Mouse (Mus musculus): ENCODE results near the gene Tepp. TPM values are rescaled to one million over a fixed set of nuclear protein-coding genes. Genes with fewer than 3 reads are reported as not detected.

Gene Tepp
- polyA plus RNA-seq, 1 experiment from 2014 or later = 1.5 TPM

- Histone ChIP-seq H3K4me3 (replicated peaks; ENCODE audit: low read length) (no peak overlapping the region), H3K4me2 (ENCODE audit: low read length) (no peak overlapping the region), H3K36me3 (ENCODE audit: control insufficient read depth, insufficient read depth) (no peaks in the 10 kb centered on the region), H3K9me3 (ENCODE audit: control insufficient read depth, low read length) (no peaks in the 10 kb centered on the region), H3K9ac (replicated peaks; ENCODE audit: low read depth, low read length) (no peak overlapping the region), H3K27ac (ENCODE audit: low read length) (no peak overlapping the region), H3K4me1 (replicated peaks; ENCODE audit: control insufficient read depth, insufficient read depth, low read length) (peaks cover 24% of the 10 kb centered on the region), H3K27me3 (replicated peaks; ENCODE audit: control insufficient read depth, insufficient read depth, low read length) (no peaks in the 10 kb centered on the region)
- 85% methylated on average over 2 of the region's 2 CpGs for WGBS
- ATAC-seq = no peak
These were observed 44.2 kb downstream of the Tepp start for GRCm38 (mm10) chr8:95354606-95355005.

- 0 out of 2 replicates have a peak, but pooled peaks have one; percentile 18 for ATAC-seq
- Histone ChIP-seq H3K9me3 (ENCODE audit: control insufficient read depth, low read length) (peaks cover under 1% of the 10 kb centered on the region; the same call in 1 of the 2 replicates), H3K4me2 (ENCODE audit: low read length) (no peak overlapping the region), H3K27ac (ENCODE audit: low read length) (no peak overlapping the region), H3K27me3 (replicated peaks; ENCODE audit: control insufficient read depth, insufficient read depth, low read length) (no peaks in the 10 kb centered on the region), H3K9ac (replicated peaks; ENCODE audit: low read depth, low read length) (no peak overlapping the region), H3K4me1 (replicated peaks; ENCODE audit: control insufficient read depth, insufficient read depth, low read length) (peaks cover 12% of the 10 kb centered on the region), H3K4me3 (replicated peaks; ENCODE audit: low read length) (no peak overlapping the region), H3K36me3 (ENCODE audit: control insufficient read depth, insufficient read depth) (no peaks in the 10 kb centered on the region)
- 57% methylated on average over 8 of the region's 8 CpGs for WGBS
These were observed 48.4 kb downstream of the Tepp start for GRCm38 (mm10) chr8:95358550-95359411.

- Histone ChIP-seq H3K9ac (replicated peaks; ENCODE audit: low read depth, low read length) (no peak overlapping the region), H3K4me3 (replicated peaks; ENCODE audit: low read length) (no peak overlapping the region), H3K27ac (ENCODE audit: low read length) (no peak overlapping the region), H3K36me3 (ENCODE audit: control insufficient read depth, insufficient read depth) (no peaks in the 10 kb centered on the region), H3K4me2 (ENCODE audit: low read length) (no peak overlapping the region), H3K4me1 (replicated peaks; ENCODE audit: control insufficient read depth, insufficient read depth, low read length) (peaks cover 4% of the 10 kb centered on the region), H3K27me3 (replicated peaks; ENCODE audit: control insufficient read depth, insufficient read depth, low read length) (no peaks in the 10 kb centered on the region), H3K9me3 (ENCODE audit: control insufficient read depth, low read length) (peaks cover 2% of the 10 kb centered on the region; the same call in 1 of the 2 replicates)
- 54% methylated on average over 7 of the region's 7 CpGs for WGBS
- no peak for ATAC-seq
These were observed 50.0 kb downstream of the Tepp start for GRCm38 (mm10) chr8:95360181-95361015.

GRCm38 (mm10) chr8:95361016-95361341 lies 50.6 kb downstream of the Tepp start:
- 80% methylated on average over 3 of the region's 3 CpGs for WGBS
- no peak for ATAC-seq
- H3K27me3 ChIP-seq (replicated peaks; ENCODE audit: control insufficient read depth, insufficient read depth, low read length) = no peaks in the 10 kb centered on the region

GRCm38 (mm10) chr8:95362272-95362671 lies 51.9 kb downstream of the Tepp start:
- 70% methylated on average over 6 of the region's 6 CpGs for WGBS

More at GRCm38 (mm10) chr8:95361016-95361341, 50.6 kb downstream of the Tepp start:
- Histone ChIP-seq H3K9ac (replicated peaks; ENCODE audit: low read depth, low read length) (no peak overlapping the region), H3K27ac (ENCODE audit: low read length) (no peak overlapping the region), H3K9me3 (ENCODE audit: control insufficient read depth, low read length) (peaks cover 2% of the 10 kb centered on the region; the same call in 1 of the 2 replicates), H3K4me3 (replicated peaks; ENCODE audit: low read length) (no peak overlapping the region), H3K36me3 (ENCODE audit: control insufficient read depth, insufficient read depth) (no peaks in the 10 kb centered on the region), H3K4me2 (ENCODE audit: low read length) (no peak overlapping the region), H3K4me1 (replicated peaks; ENCODE audit: control insufficient read depth, insufficient read depth, low read length) (peaks cover 4% of the 10 kb centered on the region)

GRCm38 (mm10) chr8:95363849-95364248 lies 53.5 kb downstream of the Tepp start:
- H3K4me1 ChIP-seq (replicated peaks; ENCODE audit: control insufficient read depth, insufficient read depth, low read length) = peaks cover 4% of the 10 kb centered on the region
- ATAC-seq = no peak
- no peaks in the 10 kb centered on the region for H3K27me3 ChIP-seq (replicated peaks; ENCODE audit: control insufficient read depth, insufficient read depth, low read length)
- no peak overlapping the region for H3K27ac ChIP-seq (ENCODE audit: low read length)
- H3K36me3 ChIP-seq (ENCODE audit: control insufficient read depth, insufficient read depth) = no peaks in the 10 kb centered on the region
- 98% methylated on average over 2 of the region's 2 CpGs for WGBS
- H3K4me2 ChIP-seq (ENCODE audit: low read length) = no peak overlapping the region
- H3K9ac ChIP-seq (replicated peaks; ENCODE audit: low read depth, low read length) = no peak overlapping the region
- H3K9me3 ChIP-seq (ENCODE audit: control insufficient read depth, low read length) = peaks cover 2% of the 10 kb centered on the region; the same call in 1 of the 2 replicates
- no peak overlapping the region for H3K4me3 ChIP-seq (replicated peaks; ENCODE audit: low read length)

More at GRCm38 (mm10) chr8:95362272-95362671, 51.9 kb downstream of the Tepp start:
- Histone ChIP-seq H3K4me3 (replicated peaks; ENCODE audit: low read length) (no peak overlapping the region), H3K9ac (replicated peaks; ENCODE audit: low read depth, low read length) (no peak overlapping the region), H3K27ac (ENCODE audit: low read length) (no peak overlapping the region), H3K9me3 (ENCODE audit: control insufficient read depth, low read length) (peaks cover 2% of the 10 kb centered on the region; the same call in 1 of the 2 replicates), H3K4me2 (ENCODE audit: low read length) (no peak overlapping the region), H3K27me3 (replicated peaks; ENCODE audit: control insufficient read depth, insufficient read depth, low read length) (no peaks in the 10 kb centered on the region), H3K4me1 (replicated peaks; ENCODE audit: control insufficient read depth, insufficient read depth, low read length) (peaks cover 4% of the 10 kb centered on the region), H3K36me3 (ENCODE audit: control insufficient read depth, insufficient read depth) (no peaks in the 10 kb centered on the region)
- no peak for ATAC-seq

- 58% methylated on average over 20 of the region's 20 CpGs for WGBS
- no peak overlapping the region for H3K9ac ChIP-seq (replicated peaks; ENCODE audit: low read depth, low read length)
- no peaks in the 10 kb centered on the region for H3K9me3 ChIP-seq (ENCODE audit: control insufficient read depth, low read length)
- H3K36me3 ChIP-seq (ENCODE audit: control insufficient read depth, insufficient read depth) = no peaks in the 10 kb centered on the region
- H3K4me2 ChIP-seq (ENCODE audit: low read length) = no peak overlapping the region
- no peak for ATAC-seq
- H3K4me3 ChIP-seq (replicated peaks; ENCODE audit: low read length) = no peak overlapping the region
- H3K27me3 ChIP-seq (replicated peaks; ENCODE audit: control insufficient read depth, insufficient read depth, low read length) = no peaks in the 10 kb centered on the region
- H3K27ac ChIP-seq (ENCODE audit: low read length) = no peak overlapping the region
- no peaks in the 10 kb centered on the region for H3K4me1 ChIP-seq (replicated peaks; ENCODE audit: control insufficient read depth, insufficient read depth, low read length)
These were observed 59.4 kb downstream of the Tepp start for GRCm38 (mm10) chr8:95369581-95370326.

GRCm38 (mm10) chr8:95373389-95374002 lies 63.1 kb downstream of the Tepp start:
- Histone ChIP-seq H3K9me3 (ENCODE audit: control insufficient read depth, low read length) (no peaks in the 10 kb centered on the region), H3K4me1 (replicated peaks; ENCODE audit: control insufficient read depth, insufficient read depth, low read length) (no peaks in the 10 kb centered on the region; the same call in 1 of the 2 replicates), H3K27me3 (replicated peaks; ENCODE audit: control insufficient read depth, insufficient read depth, low read length) (no peaks in the 10 kb centered on the region), H3K4me3 (replicated peaks; ENCODE audit: low read length) (no peak overlapping the region), H3K9ac (replicated peaks; ENCODE audit: low read depth, low read length) (no peak overlapping the region), H3K27ac (ENCODE audit: low read length) (no peak overlapping the region), H3K4me2 (ENCODE audit: low read length) (no peak overlapping the region), H3K36me3 (ENCODE audit: control insufficient read depth, insufficient read depth) (no peaks in the 10 kb centered on the region)
- WGBS = 90% methylated on average over 12 of the region's 12 CpGs
- ATAC-seq = no peak

Data from forebrain, embryonic 16.5 days (tissue).